Mouse (Mus musculus) liver, postnatal 0 days (tissue): ENCODE data around the gene Rnft1. TPM values are rescaled to one million over a fixed set of nuclear protein-coding genes. Genes with fewer than 3 reads are reported as not detected.

Experiments used
- ATAC-seq: fragments of 200-750 bp; cut with Nextera tagmentation; 2 replicates; pipeline ENCODE4 v1.8.0; 2017; ENCODE audit warnings: mild to moderate bottlenecking, moderate library complexity
- DNase-seq: peaks from one replicate; pipeline ENCODE4 v3.0.0-alpha.2; 2016
- H3K27ac ChIP-seq: fragments of 300-500 bp; sonication (generic); 2 replicates; pipeline ENCODE4 v1.5.1; 2014; ENCODE audit warnings: antibody characterized with exemption, moderate library complexity, mild to moderate bottlenecking, low read depth
- H3K27me3 ChIP-seq: fragments of 300-500 bp; sonication (generic); 2 replicates; pipeline ENCODE4 v1.6.1; 2014; ENCODE audit warnings: low read length, control low read depth, mixed read lengths; ENCODE audit not compliant: insufficient read depth
- H3K36me3 ChIP-seq: fragments of 300-500 bp; sonication (generic); replicated peaks from 2 replicates; pipeline ENCODE4 v1.6.1; 2014; ENCODE audit warnings: mild to moderate bottlenecking, control low read depth, low read length, moderate library complexity, mixed read lengths; ENCODE audit not compliant: insufficient read depth
- H3K4me1 ChIP-seq: fragments of 300-500 bp; sonication (generic); 2 replicates; pipeline ENCODE4 v1.6.1; 2014; ENCODE audit warnings: antibody characterized with exemption, mild to moderate bottlenecking, control low read depth; ENCODE audit not compliant: insufficient read depth
- H3K4me2 ChIP-seq: fragments of 300-500 bp; sonication (generic); 2 replicates; pipeline ENCODE4 v1.6.1; 2014; ENCODE audit warnings: low read depth, mild to moderate bottlenecking, low read length, moderate library complexity, mixed read lengths
- H3K4me3 ChIP-seq: fragments of 300-500 bp; sonication (generic); 2 replicates; pipeline ENCODE4 v1.5.1; 2014; ENCODE audit warnings: low read depth, low read length
- H3K9ac ChIP-seq: fragments of 300-500 bp; sonication (generic); replicated peaks from 2 replicates; pipeline ENCODE4 v1.6.1; 2014; ENCODE audit warnings: mild to moderate bottlenecking, moderate library complexity
- H3K9me3 ChIP-seq: fragments of 300-500 bp; sonication (generic); 2 replicates; pipeline ENCODE4 v1.6.1; 2016; ENCODE audit warnings: mild to moderate bottlenecking, control low read depth, low read length, mixed read lengths
- CTCF ChIP-seq: sonication (generic); IDR thresholded peaks from 2 replicates; pipeline ENCODE4 v1.5.1; 2016; ENCODE audit warnings: antibody characterized with exemption, low read depth
- EP300 ChIP-seq: IDR thresholded peaks from 2 replicates; pipeline ENCODE4 v1.6.1; 2016; ENCODE audit warnings: antibody characterized with exemption, low read depth, mild to moderate bottlenecking
- WGBS: fragments of 180-500 bp; shearing (Covaris S2); extraction: QIAGEN DNeasy Blood & Tissue Kit; methylation state at CpG from one replicate; pipeline ENCODE4 v1.1.7; 2014; ENCODE audit not compliant: insufficient replicate concordance; 5-methylcytosine and 5-hydroxymethylcytosine counted together
- polyA plus RNA-seq: library from polyadenylated mRNA; unstranded; fragments of >200 nt; fragmentation: Nextera tagmentation; extraction: Ambion mirVana; gene quantifications from 2 replicates; pipeline ENCODE4 v1.2.1, GENCODE M21; 2015

Gene Rnft1
- polyA plus RNA-seq, 1 experiment from 2014 or later, result 19.8 TPM

- H3K4me2 ChIP-seq, result peak within 1 kb of the TSS; percentile 80
- H3K4me1 ChIP-seq, result peaks cover 19% of the 10 kb centered on the region
- peak; percentile 8; the same call in 1 of the 2 replicates for TF ChIP-seq EP300
- no peak for TF ChIP-seq CTCF
- ATAC-seq (peak; percentile 98), DNase-seq (peak; percentile 98)
- peaks cover 5% of the 10 kb centered on the region; the same call in 1 of the 2 replicates for H3K36me3 ChIP-seq
- 1% methylated on average over 43 of the region's 43 CpGs for WGBS
- no peaks in the 10 kb centered on the region for H3K9me3 ChIP-seq
- H3K27ac ChIP-seq, result peak within 1 kb of the TSS; percentile 95
- peak within 1 kb of the TSS; percentile 98 for H3K4me3 ChIP-seq
- no peaks in the 10 kb centered on the region for H3K27me3 ChIP-seq
- peak within 1 kb of the TSS; percentile 98 for H3K9ac ChIP-seq
Measured at GRCm38 (mm10) chr11:86544639-86545299, 60.3 kb downstream of the Rnft1 start, which contains the start of the genes Rps6kb1 and Tubd1. Gene Rps6kb1, minus strand, starts transcription at chr11:86544805. Gene Tubd1, plus strand, starts transcription at chr11:86544991.

GRCm38 (mm10) chr11:86545556-86545955 lies 61.1 kb downstream of the Rnft1 start:
- peak overlapping the region; percentile 95 for H3K27ac ChIP-seq
- H3K27me3 ChIP-seq, result no peaks in the 10 kb centered on the region
- DNase-seq (no peak), ATAC-seq (no peak)
- TF ChIP-seq CTCF (no peak), EP300 (no peak)
- H3K9ac ChIP-seq, result peak overlapping the region; percentile 98
- 65% methylated on average over 8 of the region's 8 CpGs for WGBS
- peaks cover 5% of the 10 kb centered on the region; the same call in 1 of the 2 replicates for H3K36me3 ChIP-seq
- H3K9me3 ChIP-seq, result no peaks in the 10 kb centered on the region
- H3K4me2 ChIP-seq, result peak overlapping the region; percentile 80
- H3K4me3 ChIP-seq, result peak overlapping the region; percentile 98
- peaks cover 19% of the 10 kb centered on the region for H3K4me1 ChIP-seq

GRCm38 (mm10) chr11:86547412-86547811 lies 63.0 kb downstream of the Rnft1 start:
- H3K36me3 ChIP-seq, result peaks cover 7% of the 10 kb centered on the region; the same call in 1 of the 2 replicates
- H3K27ac ChIP-seq, result no peak overlapping the region
- no peaks in the 10 kb centered on the region for H3K27me3 ChIP-seq
- 100% methylated on average over 1 of the region's 1 CpGs for WGBS
- peaks cover 16% of the 10 kb centered on the region for H3K4me1 ChIP-seq
- no peak for DNase-seq
- TF ChIP-seq EP300 (no peak), CTCF (peak; percentile 46)
- ATAC-seq, result no peak
- no peak overlapping the region for H3K9ac ChIP-seq
- H3K9me3 ChIP-seq, result no peaks in the 10 kb centered on the region
- H3K4me2 ChIP-seq, result no peak overlapping the region
- H3K4me3 ChIP-seq, result no peak overlapping the region

Other genes with a start within 250 kb of the Rnft1 start
- gene Ints2, start 227.1 kb upstream of the Rnft1 start, polyA plus RNA-seq, result 2.3 and 3.5 TPM in 2 replicates
- gene Med13, start 127.1 kb upstream of the Rnft1 start, polyA plus RNA-seq, result 2.9 and 3.6 TPM in 2 replicates
- 20.6 and 23.6 TPM in 2 replicates for gene Rps6kb1, start 60.1 kb downstream of the Rnft1 start, polyA plus RNA-seq
- 4.3 and 4.4 TPM in 2 replicates for gene Tubd1, start 60.3 kb downstream of the Rnft1 start, polyA plus RNA-seq
- 110 and 125 TPM in 2 replicates for gene Vmp1, start 199.2 kb downstream of the Rnft1 start, polyA plus RNA-seq
- 12.7 and 13.3 TPM in 2 replicates for gene Ptrh2, start 199.3 kb downstream of the Rnft1 start, polyA plus RNA-seq